Mouse (Mus musculus): Measurements from ENCODE around the gene Arl6ip1. TPM values are rescaled to one million over a fixed set of nuclear protein-coding genes. Genes with fewer than 3 reads are reported as not detected.

Gene Arl6ip1
- total and polyA plus RNA-seq, 3 experiments = 214 to 248 (median 234) TPM

DNA sequence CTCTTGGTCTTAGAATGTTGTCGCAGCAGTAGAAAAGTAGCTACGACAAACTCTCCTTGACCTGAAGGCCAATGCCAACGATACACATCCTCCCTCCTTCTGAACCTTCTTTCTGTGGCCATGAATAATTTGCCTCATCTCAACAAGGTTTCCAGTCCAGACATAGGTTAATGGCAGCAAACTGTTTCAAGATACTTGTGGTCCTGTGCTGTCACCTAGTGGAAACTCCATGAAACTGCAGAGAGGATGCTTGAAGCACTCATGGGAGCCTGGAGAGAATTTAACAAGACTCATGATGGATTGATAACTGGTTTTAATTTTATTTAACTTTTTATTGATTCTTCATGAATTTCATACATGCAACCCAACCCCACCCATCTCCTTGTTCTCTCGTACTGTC, 27.2 kb downstream of the Arl6ip1 start:
- peaks cover 5 to 34% of the 10 kb centered on the region in 2 experiments; a peak in 3 of 4 replicates for H3K4me1 ChIP-seq (ENCODE audit: control insufficient read depth in 1 of 2, insufficient read depth in 2 of 2)
- peak; percentile 78 for DNase-seq (ENCODE audit: extremely low read depth)
- no peaks in the 10 kb centered on the region for H3K9me3 ChIP-seq (replicated peaks; ENCODE audit: low read length)
- dilution Hi-C loops (cut with MboI; ENCODE audit: extremely low pct_ligation_motif_present, extremely low pct_unique_long_range_greater_than_20kb, low sequenced_read_pairs) = no loop called here
- no peak overlapping the region for H3K27ac ChIP-seq (ENCODE audit: insufficient read depth, low read depth)
- H3K27me3 ChIP-seq (replicated peaks) = no peaks in the 10 kb centered on the region
- H3K4me2 ChIP-seq (ENCODE audit: insufficient read depth, low read depth, poor library complexity, severe bottlenecking) = no peak overlapping the region
- H3K4me3 ChIP-seq (replicated peaks in 1 of 3; ENCODE audit: low read depth in 2 of 3, low read length in 2 of 3, poor library complexity in 1 of 3) = no peak overlapping the region
- in situ Hi-C loops (cut with MboI; ENCODE audit: low pct_ligation_motif_present, low pct_unique_long_range_greater_than_20kb, low sequenced_read_pairs) = loop anchor here (25.0 kb wide), 2 partner anchors 615 to 690 kb away; no protein-coding TSS in a partner anchor
- TF ChIP-seq JUND (conservative IDR thresholded peaks at IDR 0.05; ENCODE audit: low read depth, low read length) (no peak), RAD21 (IDR thresholded peaks at IDR 0.05; ENCODE audit: low read depth, low read length) (peak; percentile 91), CTCF (conservative IDR thresholded peaks at IDR 0.05 in 1 of 2, IDR thresholded peaks at IDR 0.05 in 1 of 2; ENCODE audit: low read depth in 2 of 2, low read length in 2 of 2) (peak; percentile 90 to 99), IRF4 (IDR thresholded peaks at IDR 0.05; ENCODE audit: low read depth, low read length) (no peak), ZNF384 (IDR thresholded peaks at IDR 0.05; ENCODE audit: low read depth, low read length) (peak; percentile 48; the same call in 1 of the 2 replicates), EP300 (IDR thresholded peaks at IDR 0.05; ENCODE audit: low read length) (no peak), SMC3 (IDR thresholded peaks at IDR 0.05; ENCODE audit: low read depth, low read length) (peak; percentile 67), NELFE (IDR thresholded peaks at IDR 0.05; ENCODE audit: low read depth, low read length) (peak; percentile 14; the same call in 1 of the 2 replicates)
- H3K9ac ChIP-seq (ENCODE audit: insufficient read depth, low read depth) = no peak overlapping the region
- H3K36me3 ChIP-seq (replicated peaks in 1 of 2; ENCODE audit: control insufficient read depth in 1 of 2, insufficient read depth in 1 of 2, low read length in 1 of 2) = peaks cover 29 to 44% of the 10 kb centered on the region in 2 experiments
- H3K79me2 ChIP-seq (replicated peaks; ENCODE audit: control insufficient read depth, extremely low read depth, insufficient read depth, poor library complexity, severe bottlenecking) = peaks cover 3% of the 10 kb centered on the region

DNA sequence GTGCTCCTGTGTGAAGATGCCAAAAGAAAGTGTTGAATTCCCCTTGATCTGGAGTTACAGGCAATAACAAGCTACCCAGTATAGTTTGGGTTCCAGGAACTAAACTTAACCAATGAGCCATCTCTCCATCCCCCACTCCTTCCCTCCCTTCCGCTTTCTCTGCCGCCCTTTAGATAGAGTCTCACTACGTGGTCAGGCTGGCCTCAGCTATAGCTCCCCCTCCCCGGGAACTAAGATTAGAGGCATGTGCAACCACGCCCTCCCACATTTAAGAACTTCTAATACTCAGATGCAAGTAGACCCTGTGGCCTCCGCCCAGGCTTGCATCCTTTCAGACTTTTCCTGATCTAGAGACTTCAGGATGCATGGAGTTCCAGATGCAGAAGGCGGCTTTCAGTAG, 31.8 kb downstream of the Arl6ip1 start:
- in situ Hi-C loops (cut with MboI; ENCODE audit: low pct_ligation_motif_present, low pct_unique_long_range_greater_than_20kb, low sequenced_read_pairs) (no loop called here), dilution Hi-C loops (cut with MboI; ENCODE audit: extremely low pct_ligation_motif_present, extremely low pct_unique_long_range_greater_than_20kb, low sequenced_read_pairs) (no loop called here)
- no peak for TF ChIP-seq ZKSCAN1 (IDR thresholded peaks at IDR 0.05; ENCODE audit: borderline replicate concordance, low read depth, low read length)
- no peak for TF ChIP-seq IRF4 (IDR thresholded peaks at IDR 0.05; ENCODE audit: low read depth, low read length)
- no peak for TF ChIP-seq MYC (IDR thresholded peaks at IDR 0.05; ENCODE audit: low read depth, low read length)
- TF ChIP-seq CTCF (conservative IDR thresholded peaks at IDR 0.05 in 1 of 2, IDR thresholded peaks at IDR 0.05 in 1 of 2; ENCODE audit: low read depth in 2 of 2, low read length in 2 of 2) = no peak
- no peak for TF ChIP-seq SIN3A (IDR thresholded peaks at IDR 0.05; ENCODE audit: low read length)
- no peak for TF ChIP-seq EP300 (IDR thresholded peaks at IDR 0.05; ENCODE audit: low read length)
- no peak for TF ChIP-seq TBP (conservative IDR thresholded peaks at IDR 0.05; ENCODE audit: low read depth, low read length)
- TF ChIP-seq MEF2A (IDR thresholded peaks at IDR 0.05; ENCODE audit: borderline replicate concordance, low read depth, low read length) = no peak
- TF ChIP-seq ZNF384 (IDR thresholded peaks at IDR 0.05; ENCODE audit: low read depth, low read length) = no peak
- TF ChIP-seq CHD2 (IDR thresholded peaks at IDR 0.05; ENCODE audit: low read length) = no peak
- no peak for TF ChIP-seq JUN (IDR thresholded peaks at IDR 0.05; ENCODE audit: insufficient read depth, low read depth, low read length)
- TF ChIP-seq RAD21 (IDR thresholded peaks at IDR 0.05; ENCODE audit: low read depth, low read length) = no peak
- no peak for TF ChIP-seq KAT2A (IDR thresholded peaks at IDR 0.05; ENCODE audit: insufficient replicate concordance, low read length)
- TF ChIP-seq NELFE (IDR thresholded peaks at IDR 0.05; ENCODE audit: low read depth, low read length) = no peak
- no peak for TF ChIP-seq UBTF (IDR thresholded peaks at IDR 0.05; ENCODE audit: low read depth, low read length)
- TF ChIP-seq POLR2AphosphoS2 (IDR thresholded peaks at IDR 0.05; ENCODE audit: low read depth, low read length) = no peak
- no peak for TF ChIP-seq BHLHE40 (IDR thresholded peaks at IDR 0.05; ENCODE audit: low read depth, low read length)
- no peak for TF ChIP-seq POLR2A (IDR thresholded peaks at IDR 0.05; ENCODE audit: low read depth, low read length)
- Histone ChIP-seq H3K27me3 (replicated peaks) (no peaks in the 10 kb centered on the region), H3K4me2 (ENCODE audit: insufficient read depth, low read depth, poor library complexity, severe bottlenecking) (no peak overlapping the region), H3K9ac (ENCODE audit: insufficient read depth, low read depth) (no peak overlapping the region), H3K9me3 (replicated peaks; ENCODE audit: low read length) (no peaks in the 10 kb centered on the region), H3K27ac (ENCODE audit: insufficient read depth, low read depth) (no peak overlapping the region), H3K4me1 (ENCODE audit: control insufficient read depth in 1 of 2, insufficient read depth in 2 of 2) (no peaks in the 10 kb centered on the region), H3K36me3 (replicated peaks in 1 of 2; ENCODE audit: control insufficient read depth in 1 of 2, insufficient read depth in 1 of 2, low read length in 1 of 2) (peaks cover 0 to 2% of the 10 kb centered on the region in 2 experiments), H3K79me2 (replicated peaks; ENCODE audit: control insufficient read depth, extremely low read depth, insufficient read depth, poor library complexity, severe bottlenecking) (no peaks in the 10 kb centered on the region), H3K4me3 (replicated peaks in 1 of 3; ENCODE audit: low read depth in 2 of 3, low read length in 2 of 3, poor library complexity in 1 of 3) (no peak overlapping the region)
- DNase-seq (ENCODE audit: extremely low read depth) = no peak

Measured in CH12.LX (cell line).